Mouse (Mus musculus) midbrain, postnatal 0 days (tissue): ENCODE measurements around the gene Serpina5. TPM values are rescaled to one million over a fixed set of nuclear protein-coding genes. Genes with fewer than 3 reads are reported as not detected.

Source experiments
- ATAC-seq: fragments of 200-750 bp; cut with Nextera tagmentation; 2 replicates; pipeline ENCODE4 v1.8.0; 2017; ENCODE audit warnings: moderate number of reproducible peaks, mild to moderate bottlenecking, moderate TSS enrichment, moderate library complexity; ENCODE audit not compliant: low FRiP score
- DNase-seq: peaks from one replicate; pipeline ENCODE4 v3.0.0-alpha.2; 2015; ENCODE audit warnings: low spot score
- H3K27ac ChIP-seq: fragments of 300-500 bp; sonication (generic); 2 replicates; pipeline ENCODE4 v1.5.1; 2014; ENCODE audit warnings: low read depth, mild to moderate bottlenecking, low read length, mixed read lengths
- H3K27me3 ChIP-seq: fragments of 300-500 bp; sonication (generic); 2 replicates; pipeline ENCODE4 v1.6.1; 2014; ENCODE audit warnings: low read length, control low read depth, mixed read lengths; ENCODE audit not compliant: insufficient read depth
- H3K36me3 ChIP-seq: fragments of 300-500 bp; sonication (generic); 2 replicates; pipeline ENCODE4 v1.6.1; 2014; ENCODE audit warnings: low read length, control low read depth, mixed read lengths; ENCODE audit not compliant: insufficient read depth
- H3K4me1 ChIP-seq: fragments of 300-500 bp; sonication (generic); 2 replicates; pipeline ENCODE4 v1.6.1; 2014; ENCODE audit warnings: mild to moderate bottlenecking, control low read depth, antibody characterized with exemption, low read length, mixed read lengths; ENCODE audit not compliant: insufficient read depth
- H3K4me2 ChIP-seq: fragments of 300-500 bp; sonication (generic); 2 replicates; pipeline ENCODE4 v1.6.1; 2014; ENCODE audit warnings: low read depth, mild to moderate bottlenecking, low read length, mixed read lengths; ENCODE audit not compliant: poor library complexity, severe bottlenecking
- H3K4me3 ChIP-seq: fragments of 300-500 bp; sonication (generic); 2 replicates; pipeline ENCODE4 v1.5.1; 2014; ENCODE audit warnings: low read depth, mild to moderate bottlenecking, low read length, moderate library complexity
- H3K9ac ChIP-seq: fragments of 300-500 bp; sonication (generic); replicated peaks from 2 replicates; pipeline ENCODE4 v1.6.1; 2014; ENCODE audit warnings: mild to moderate bottlenecking, low read length, moderate library complexity, mixed read lengths; ENCODE audit not compliant: poor library complexity, severe bottlenecking
- H3K9me3 ChIP-seq: fragments of 300-500 bp; sonication (generic); 2 replicates; pipeline ENCODE4 v1.6.1; 2016; ENCODE audit warnings: low read length, control low read depth
- CTCF ChIP-seq: IDR thresholded peaks from 2 replicates; pipeline ENCODE4 v1.5.1; 2016; ENCODE audit warnings: antibody characterized with exemption, mild to moderate bottlenecking
- WGBS: fragments of 180-500 bp; shearing (Covaris S2); extraction: QIAGEN DNeasy Blood & Tissue Kit; methylation state at CpG from one replicate; pipeline ENCODE4 v1.1.7; 2014; 5-methylcytosine and 5-hydroxymethylcytosine counted together
- polyA plus RNA-seq: library from polyadenylated mRNA; unstranded; fragments of >200 nt; fragmentation: Nextera tagmentation; extraction: Ambion mirVana; gene quantifications from 2 replicates; pipeline ENCODE4 v1.2.1, GENCODE M21; 2015
- total RNA-seq: library from RNA; depleted of rRNA; stranded (reverse); fragments of >200 nt; gene quantifications from 2 replicates; pipeline ENCODE4 v1.2.3, GENCODE M21; 2014; rRNA removed

The Serpina5 gene
- total RNA-seq (not detected in 2 replicates), polyA plus RNA-seq (not detected in 2 replicates)

GRCm38 (mm10) chr12:104100768-104101167 lies at the start of gene Serpina5:
TSS of gene Serpina5 (plus strand) at chr12:104101113.
- Histone ChIP-seq H3K36me3 (no peaks in the 10 kb centered on the region), H3K27me3 (no peaks in the 10 kb centered on the region), H3K4me1 (no peaks in the 10 kb centered on the region), H3K4me2 (no peak within 1 kb of the TSS), H3K4me3 (no peak within 1 kb of the TSS), H3K9ac (no peak within 1 kb of the TSS), H3K27ac (no peak within 1 kb of the TSS), H3K9me3 (no peaks in the 10 kb centered on the region)
- DNase-seq (no peak), ATAC-seq (no peak)
- WGBS = 88% methylated on average over 6 of the region's 6 CpGs
- no peak for TF ChIP-seq CTCF

GRCm38 (mm10) chr12:104053995-104054394 lies 46.9 kb upstream of the Serpina5 start:
- 33% methylated on average over 1 of the region's 1 CpGs for WGBS
- no peaks in the 10 kb centered on the region for H3K27me3 ChIP-seq
- DNase-seq (no peak), ATAC-seq (no peak)
- H3K4me3 ChIP-seq = no peak overlapping the region
- no peak for TF ChIP-seq CTCF
- H3K9me3 ChIP-seq = no peaks in the 10 kb centered on the region
- no peaks in the 10 kb centered on the region for H3K4me1 ChIP-seq
- H3K9ac ChIP-seq = no peak overlapping the region
- H3K27ac ChIP-seq = no peak overlapping the region
- no peak overlapping the region for H3K4me2 ChIP-seq
- no peaks in the 10 kb centered on the region for H3K36me3 ChIP-seq

- H3K4me2 ChIP-seq = no peak overlapping the region
- no peak overlapping the region for H3K9ac ChIP-seq
- DNase-seq (no peak), ATAC-seq (no peak)
- WGBS = 85% methylated on average over 8 of the region's 8 CpGs
- no peaks in the 10 kb centered on the region for H3K9me3 ChIP-seq
- H3K27ac ChIP-seq = no peak overlapping the region
- no peak overlapping the region for H3K4me3 ChIP-seq
- no peak for TF ChIP-seq CTCF
- H3K4me1 ChIP-seq = no peaks in the 10 kb centered on the region
- H3K27me3 ChIP-seq = no peaks in the 10 kb centered on the region
- H3K36me3 ChIP-seq = no peaks in the 10 kb centered on the region
Observed at GRCm38 (mm10) chr12:104055755-104056154, 45.2 kb upstream of the Serpina5 start.

GRCm38 (mm10) chr12:104057050-104057449 lies 43.9 kb upstream of the Serpina5 start:
- TF ChIP-seq CTCF = no peak
- H3K27ac ChIP-seq = no peak overlapping the region
- no peak overlapping the region for H3K4me3 ChIP-seq
- ATAC-seq = no peak
- 51% methylated on average over 4 of the region's 4 CpGs for WGBS
- no peaks in the 10 kb centered on the region for H3K36me3 ChIP-seq
- no peak overlapping the region for H3K9ac ChIP-seq
- no peaks in the 10 kb centered on the region for H3K27me3 ChIP-seq
- peaks cover 5% of the 10 kb centered on the region; the same call in 1 of the 2 replicates for H3K4me1 ChIP-seq
- DNase-seq = peak; percentile 45
- no peaks in the 10 kb centered on the region for H3K9me3 ChIP-seq
- H3K4me2 ChIP-seq = no peak overlapping the region

DNA sequence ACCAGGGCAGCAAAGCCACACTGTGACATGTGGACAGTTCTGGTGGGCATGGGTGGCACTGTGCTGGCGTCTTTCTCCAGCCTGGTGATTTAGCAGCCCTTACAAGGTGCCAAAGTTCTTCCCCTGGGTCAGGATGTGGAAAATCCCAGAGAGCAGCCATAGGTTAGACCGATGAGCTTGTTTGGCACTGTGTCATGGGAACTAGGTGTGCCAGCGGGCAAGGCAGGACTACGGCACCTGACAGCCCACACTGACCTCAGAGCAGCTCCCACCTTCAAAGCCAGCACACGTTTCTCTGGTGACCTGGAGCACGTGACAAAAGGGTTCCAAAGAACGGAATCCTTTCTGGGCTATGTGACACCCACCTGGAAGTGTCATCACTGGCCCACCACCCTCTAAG lies 43.4 kb upstream of the Serpina5 start:
- ATAC-seq (no peak), DNase-seq (no peak)
- WGBS = 83% methylated on average over 7 of the region's 7 CpGs
- no peak overlapping the region for H3K4me3 ChIP-seq
- no peaks in the 10 kb centered on the region for H3K27me3 ChIP-seq
- H3K4me2 ChIP-seq = no peak overlapping the region
- H3K36me3 ChIP-seq = no peaks in the 10 kb centered on the region
- H3K9ac ChIP-seq = no peak overlapping the region
- no peak for TF ChIP-seq CTCF
- no peaks in the 10 kb centered on the region for H3K9me3 ChIP-seq
- no peak overlapping the region for H3K27ac ChIP-seq
- H3K4me1 ChIP-seq = peaks cover 5% of the 10 kb centered on the region; the same call in 1 of the 2 replicates

GRCm38 (mm10) chr12:104060126-104060525 lies 40.8 kb upstream of the Serpina5 start:
- Histone ChIP-seq H3K27me3 (no peaks in the 10 kb centered on the region), H3K9me3 (no peaks in the 10 kb centered on the region), H3K4me2 (no peak overlapping the region), H3K27ac (no peak overlapping the region), H3K36me3 (no peaks in the 10 kb centered on the region), H3K4me1 (peaks cover 5% of the 10 kb centered on the region; the same call in 1 of the 2 replicates), H3K9ac (no peak overlapping the region), H3K4me3 (no peak overlapping the region)
- TF ChIP-seq CTCF = no peak
- DNase-seq (no peak), ATAC-seq (no peak)
- 80% methylated on average over 6 of the region's 6 CpGs for WGBS
